Mouse (Mus musculus) cerebellum, adult (tissue): Measurements from ENCODE around the gene Rpl27a.
A peak's percentile ranks its signal among the peaks of the same experiment; 100 is the strongest.

Experiments used
- ATAC-seq: cut with Nextera tagmentation; 2 replicates; pipeline ENCODE4 v1.9.2; 2017; ENCODE audit warnings: mild to moderate bottlenecking, moderate library complexity, mixed read lengths; ENCODE audit not compliant: insufficient number of reproducible peaks, low FRiP score, low TSS enrichment

The Rpl27a gene

DNA sequence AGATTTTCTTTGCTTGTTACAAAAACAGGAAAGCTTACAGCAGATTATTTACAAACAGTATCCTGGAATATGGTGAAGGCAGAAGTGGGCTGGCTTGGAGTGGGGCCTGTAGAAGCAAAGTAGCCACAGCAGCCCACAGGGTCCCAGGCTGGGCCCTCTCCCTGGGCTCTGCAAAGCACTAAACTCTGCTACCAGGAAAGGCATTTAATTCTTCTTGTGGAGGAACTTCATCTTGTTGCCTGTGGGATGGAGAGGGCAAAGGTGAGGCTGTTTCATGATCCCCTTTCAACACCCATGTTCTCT, 5.4 kb downstream of the Rpl27a start:
- no peak for ATAC-seq

GRCm38 (mm10) chr7:109524763-109525162, 5.8 kb downstream of the Rpl27a start:
- ATAC-seq, result no peak

DNA sequence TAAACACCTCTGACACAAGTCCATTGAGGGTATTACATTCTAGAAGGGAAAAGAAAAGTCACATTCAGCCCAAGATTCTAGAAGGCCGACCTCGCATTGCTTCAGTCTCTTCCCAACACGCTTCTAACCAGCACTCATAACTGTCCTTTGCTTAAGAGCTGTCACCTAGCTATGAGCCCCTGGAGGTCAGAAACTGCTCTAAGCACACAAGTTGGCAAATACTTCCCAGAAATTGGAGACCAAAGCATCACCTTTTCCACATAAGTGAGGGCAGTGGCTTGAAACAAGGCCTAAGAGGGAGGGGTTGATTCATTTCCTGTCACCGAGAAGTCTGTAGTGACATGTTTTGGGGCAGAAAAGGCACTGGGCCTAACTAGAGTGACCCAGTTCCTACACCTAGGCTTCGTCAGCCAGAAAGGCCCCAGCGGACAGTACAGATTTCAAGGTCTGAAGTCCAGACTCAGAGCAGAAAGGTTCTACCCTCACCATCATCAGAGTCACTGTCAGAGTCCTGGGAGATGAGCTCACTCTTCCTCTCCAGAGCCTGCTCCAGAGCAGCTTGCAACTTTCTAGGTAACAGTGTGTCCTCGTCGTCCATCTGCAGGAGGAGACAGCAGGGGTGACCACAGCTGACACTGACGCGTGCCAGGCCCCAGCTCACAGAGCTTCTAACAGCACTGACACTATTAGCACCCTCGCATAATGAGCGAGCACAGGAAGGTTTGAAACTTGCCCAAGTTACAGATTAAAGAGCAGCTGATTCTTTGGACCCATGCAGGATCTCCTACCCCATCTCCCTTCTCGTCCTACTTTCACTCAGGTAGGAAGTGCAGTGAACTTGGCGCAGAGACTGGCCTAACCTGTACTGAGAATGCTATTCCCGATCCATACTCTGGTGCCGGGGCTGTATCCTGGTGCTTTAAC, 7.1 kb downstream of the Rpl27a start:
- no peak for ATAC-seq

GRCm38 (mm10) chr7:109527536-109527935, 8.6 kb downstream of the Rpl27a start:
- no peak for ATAC-seq

DNA sequence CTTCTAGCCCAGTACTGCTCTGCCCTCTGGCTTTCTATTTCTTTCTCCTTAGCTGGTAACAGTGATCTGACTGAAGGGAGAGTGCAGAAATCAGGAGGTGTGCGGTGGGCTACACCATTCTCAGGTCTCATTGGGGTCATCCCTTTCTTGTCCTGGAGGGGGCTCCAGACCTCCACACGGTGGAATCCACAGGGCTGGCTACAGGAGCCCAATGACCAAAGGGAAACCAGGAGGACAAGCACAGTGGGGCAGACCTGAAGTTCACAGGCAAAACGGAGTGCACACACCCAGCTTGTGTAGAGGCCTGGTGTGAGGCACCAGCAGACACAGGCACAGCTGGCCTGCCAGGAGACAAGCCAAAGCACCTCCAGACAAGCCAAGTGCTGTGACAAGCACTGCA, 9.4 kb downstream of the Rpl27a start:
- no peak for ATAC-seq

DNA sequence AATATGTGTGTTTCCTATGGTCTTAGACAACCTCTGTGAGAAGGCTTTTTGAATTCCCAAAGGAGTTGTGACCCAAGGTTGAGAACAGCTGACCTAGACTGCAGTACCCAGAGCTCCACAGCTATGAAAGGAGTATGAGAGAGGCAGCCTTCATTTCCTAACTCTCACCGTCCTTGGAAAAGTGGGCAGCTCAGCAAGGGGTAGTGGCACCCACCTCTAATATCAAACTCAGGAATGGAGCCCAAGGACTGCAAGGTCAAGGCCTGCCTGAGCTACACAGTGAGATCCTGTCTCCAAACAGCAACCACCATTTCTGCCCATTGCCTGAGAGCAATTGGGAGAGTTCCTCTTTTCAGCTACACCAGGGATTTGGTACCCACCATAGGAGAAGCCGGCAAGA, 10.8 kb downstream of the Rpl27a start:
- ATAC-seq, result no peak

DNA sequence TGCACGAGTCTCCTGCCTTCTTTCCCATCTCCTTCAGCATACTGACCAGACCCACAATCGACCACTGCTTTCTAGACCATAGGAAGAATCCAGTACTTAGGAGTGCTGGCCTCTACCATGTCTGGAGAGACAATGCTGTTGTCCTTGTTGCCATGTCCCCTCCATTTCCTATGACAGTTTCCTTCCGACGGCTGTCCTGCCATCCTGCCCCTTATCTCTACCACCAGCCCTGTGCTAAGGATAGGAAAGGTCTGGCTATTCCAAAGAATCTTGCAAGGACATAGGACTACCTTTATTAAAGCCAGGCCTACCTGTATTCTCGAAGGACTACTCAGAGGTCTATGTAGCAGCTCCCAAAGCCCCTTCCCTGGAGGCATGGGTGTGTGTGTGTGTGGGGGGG, 12.6 kb downstream of the Rpl27a start:
- ATAC-seq, result no peak

- no peak for ATAC-seq
Measured at GRCm38 (mm10) chr7:109532691-109533090, 13.7 kb downstream of the Rpl27a start.

- no peak for ATAC-seq
Measured at GRCm38 (mm10) chr7:109533129-109533528, 14.2 kb downstream of the Rpl27a start.

DNA sequence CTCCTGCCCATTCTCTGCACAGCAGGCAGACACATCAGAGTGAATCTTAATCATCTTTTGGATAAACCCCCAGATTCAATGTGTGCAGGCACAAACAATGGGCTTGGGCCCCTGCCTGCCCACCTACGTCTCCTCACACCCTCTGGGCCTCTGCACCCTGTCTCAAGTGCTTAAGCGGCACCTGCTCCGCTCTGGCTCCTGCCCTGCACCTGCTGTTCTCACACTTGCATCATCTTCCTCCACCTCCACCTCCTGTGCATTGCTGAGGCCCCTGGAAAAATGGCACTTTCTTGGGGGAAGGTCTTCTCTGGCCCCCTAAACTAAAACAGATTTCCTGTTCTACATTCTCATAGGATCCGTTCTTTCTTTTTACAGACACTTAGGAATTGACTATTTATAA, 14.9 kb downstream of the Rpl27a start:
- no peak for ATAC-seq

DNA sequence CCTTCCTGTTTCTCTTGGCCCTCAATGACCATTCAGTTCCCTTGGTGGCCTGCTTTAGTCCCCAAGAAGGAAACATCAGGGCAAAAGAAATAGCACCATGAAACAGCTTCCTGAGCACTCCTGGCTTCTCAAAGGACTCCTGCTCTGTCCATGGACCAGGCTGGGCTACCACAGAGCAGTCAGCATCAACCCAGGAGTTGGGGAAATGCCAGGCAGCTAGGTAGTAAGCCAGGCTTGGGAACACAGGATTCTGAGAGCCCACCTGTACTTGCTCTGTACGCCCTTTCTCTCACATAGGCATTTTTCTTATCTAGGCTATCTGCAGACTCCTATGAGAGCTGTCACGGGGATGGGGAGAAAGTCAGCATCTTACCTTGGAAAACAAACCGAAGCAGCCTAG, 16.0 kb downstream of the Rpl27a start:
- ATAC-seq, result no peak

DNA sequence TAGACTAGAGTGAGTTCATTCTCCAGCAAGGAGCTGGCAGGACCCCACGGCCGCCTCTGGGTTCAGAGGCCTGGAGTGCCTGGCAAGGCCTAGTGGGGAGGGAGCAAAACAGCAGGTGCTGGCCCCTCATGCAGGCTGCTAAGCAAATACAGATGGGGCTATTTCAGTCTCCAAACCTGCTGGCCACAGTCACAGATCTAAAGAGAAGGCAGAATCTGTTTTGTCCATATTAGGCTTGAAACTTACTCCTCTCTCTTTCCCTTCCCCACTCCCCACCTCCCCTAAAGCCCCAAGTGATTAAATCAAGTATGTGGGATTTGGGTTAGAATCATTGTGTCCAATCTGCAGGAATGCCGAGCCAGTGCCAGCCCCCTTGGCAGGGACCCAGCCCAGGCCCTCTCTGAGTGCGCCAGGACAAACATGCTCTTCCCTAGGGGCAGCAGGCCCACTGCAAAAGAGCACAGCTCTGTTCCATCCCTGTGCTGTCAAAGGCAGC, 17.6 kb downstream of the Rpl27a start:
- ATAC-seq, result peak; percentile 54; the same call in 1 of the 2 replicates

DNA sequence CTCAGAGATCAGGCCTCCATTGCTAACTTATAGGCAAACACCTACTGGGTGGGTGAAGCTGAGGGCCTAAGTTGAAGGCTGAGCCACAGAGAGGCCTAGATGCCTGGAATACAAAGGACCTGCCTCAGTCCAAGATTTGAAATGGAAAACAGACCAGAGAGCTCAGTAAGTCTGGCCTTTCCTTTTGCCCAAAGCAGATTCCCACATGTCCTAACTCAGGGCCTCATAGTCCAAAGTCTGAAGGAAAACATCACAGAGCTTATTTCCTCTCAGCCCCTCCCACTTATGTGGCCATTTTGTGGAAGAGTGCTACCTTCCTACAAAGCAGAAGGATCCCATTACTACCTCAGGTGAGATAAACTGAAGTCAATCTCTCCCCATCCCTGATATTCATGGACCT, 22.0 kb downstream of the Rpl27a start:
- no peak for ATAC-seq

GRCm38 (mm10) chr7:109541609-109542363, 22.8 kb downstream of the Rpl27a start:
- ATAC-seq, result no peak

DNA sequence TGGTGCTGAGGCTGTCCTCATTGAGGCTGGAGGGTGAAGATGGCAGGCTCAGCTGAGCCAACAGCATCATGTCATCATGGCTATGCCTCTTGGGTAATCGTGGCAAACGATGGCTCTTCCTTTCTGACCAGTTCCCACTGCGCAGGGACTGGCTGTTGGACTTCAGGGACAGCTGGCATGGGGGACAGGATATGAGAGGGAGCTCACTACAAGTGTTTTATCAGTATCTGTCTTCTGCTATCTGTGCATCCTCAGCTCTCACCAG, 23.3 kb downstream of the Rpl27a start:
- no peak for ATAC-seq

DNA sequence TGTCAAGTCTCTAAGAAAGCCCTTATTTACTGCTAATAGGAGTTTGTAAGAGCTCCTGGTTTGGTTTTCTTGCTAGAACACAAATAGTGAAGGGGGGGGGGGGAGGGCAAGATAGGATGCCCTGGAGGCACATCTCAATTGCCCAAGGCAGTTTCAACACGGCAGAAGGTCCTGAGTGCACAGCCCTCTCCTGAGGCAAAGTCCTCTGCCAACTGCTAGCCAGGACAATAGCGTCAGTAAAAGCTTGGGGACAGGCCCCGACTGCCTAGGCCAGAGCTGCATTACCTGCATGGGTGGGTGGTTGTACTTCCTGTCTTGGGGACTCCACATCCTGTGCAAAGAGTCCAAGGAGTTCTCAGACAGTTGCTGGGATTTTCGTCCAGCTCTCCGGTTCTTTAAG, 25.8 kb downstream of the Rpl27a start:
- ATAC-seq, result no peak

GRCm38 (mm10) chr7:109545255-109545993, 26.5 kb downstream of the Rpl27a start:
- ATAC-seq, result no peak

DNA sequence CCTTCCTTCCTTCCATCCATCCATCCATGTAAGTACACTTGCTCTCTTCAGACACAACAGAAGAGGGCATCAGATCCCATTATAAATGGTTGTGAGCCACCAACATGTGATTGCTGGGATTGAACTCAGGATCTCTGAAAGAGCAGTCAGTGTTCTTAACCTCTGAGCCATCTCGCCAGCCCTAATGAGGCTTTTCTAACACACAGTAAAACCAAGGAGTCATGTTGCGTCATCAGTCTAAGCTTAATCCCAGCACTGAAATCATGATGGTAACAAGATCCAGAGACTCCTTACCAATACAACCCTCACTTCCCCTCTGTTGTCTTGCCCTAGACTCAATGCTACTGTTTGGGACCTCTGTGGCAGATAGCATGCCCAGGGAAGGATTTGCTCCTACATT, 27.2 kb downstream of the Rpl27a start:
- no peak for ATAC-seq

GRCm38 (mm10) chr7:109546726-109547125, 27.8 kb downstream of the Rpl27a start:
- ATAC-seq, result no peak

GRCm38 (mm10) chr7:109559536-109559935, 40.6 kb downstream of the Rpl27a start:
- ATAC-seq, result 0 out of 2 replicates have a peak, but pooled peaks have one; percentile 31
